Mouse (Mus musculus): ENCODE measurements around the gene Klhl20.

- no peak for TF ChIP-seq CTCF (IDR thresholded peaks at IDR 0.05; ENCODE audit: low read depth)
- no peak for TF ChIP-seq EP300 (IDR thresholded peaks at IDR 0.05; ENCODE audit: low read depth)
These were observed 11.3 kb upstream of the Klhl20 start, which contains the start of gene Ankrd45 for GRCm38 (mm10) chr1:161142531-161143159.

Measured in liver, postnatal 0 days (tissue).